Mouse (Mus musculus) left cerebral cortex, postnatal 25 days (tissue): ENCODE measurements at regions not wholly inside any gene's neighbourhood (a gene's known extent, or its start where the extent isn't known, plus 50 kb on each side); places are given as distances from the start of the nearest gene placed in this dataset.
A peak's percentile ranks its signal among the peaks of the same experiment; 100 is the strongest.

Experiments
- DNase-seq, 2 experiments: peaks; one replicate each; pipeline ENCODE4 v3.0.0; 2022; ENCODE audit warnings: low spot score in 2 of 2, mixed read lengths in 1 of 2
- intact Hi-C: fragments of 180-260 bp; cut with DNase I; formaldehyde crosslinking; loops from one replicate; pipeline ENCODE4 v1.15.1; 2025

DNA sequence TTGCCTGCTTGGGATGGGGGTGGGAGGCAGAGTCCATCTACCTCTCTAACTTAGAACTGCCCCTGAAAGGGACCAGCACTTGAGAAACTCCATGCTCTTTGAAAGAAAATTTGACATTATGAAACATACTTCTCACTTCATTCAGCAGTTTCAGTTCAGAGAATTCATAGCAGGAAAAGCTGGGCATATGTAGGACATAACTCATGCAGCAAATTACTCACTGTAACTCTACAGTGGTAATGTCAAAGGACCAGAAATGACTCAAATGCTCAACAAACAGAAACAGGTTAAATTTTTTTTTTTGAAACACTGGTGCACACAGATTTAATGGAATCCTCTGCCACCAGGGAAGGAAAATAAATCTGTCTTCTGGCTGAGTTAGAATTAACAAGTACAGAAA is 56.5 kb upstream of the Arnt2 start:
- intact Hi-C loops: no loop called here

DNA sequence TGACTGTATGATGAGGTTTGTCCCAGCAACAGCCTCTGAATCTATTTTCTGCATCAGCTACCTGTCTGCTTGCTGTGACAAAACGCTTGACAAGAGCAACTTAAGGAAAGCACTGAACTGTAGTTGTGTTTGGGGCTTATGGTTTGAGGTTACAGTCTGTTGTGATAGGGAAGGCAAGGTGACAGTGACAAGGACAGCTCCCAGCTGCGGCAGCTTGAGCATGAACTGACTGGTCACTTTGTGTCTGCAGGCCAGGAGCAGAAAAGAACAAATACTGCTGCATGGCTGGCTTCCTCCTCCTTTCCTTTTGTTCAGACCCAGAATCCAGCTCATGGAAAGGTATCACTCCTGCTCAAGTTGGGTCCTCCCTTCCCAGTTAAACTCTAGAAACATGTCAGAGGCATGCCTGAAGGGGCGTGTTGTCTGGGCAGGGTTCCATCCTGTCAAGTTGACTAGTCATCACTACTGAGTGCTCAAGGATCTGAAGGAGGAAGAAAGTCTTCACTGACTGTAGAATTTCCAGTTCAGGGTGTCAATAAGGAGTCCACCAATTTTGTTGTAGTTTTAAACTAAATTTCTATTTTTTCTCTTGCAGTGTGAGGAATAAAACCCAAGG is 55.7 kb upstream of the Arnt2 start:
- intact Hi-C loops: no loop called here
- DNase-seq: no peak

More for the DNA sequence above, 56.5 kb upstream of the Arnt2 start:
- peak in 1 of 2 experiments; percentile 51 for DNase-seq
